Mouse (Mus musculus) heart, adult 8-10 months (tissue): ENCODE results near the gene Gm11037. TPM values are rescaled to one million over a fixed set of nuclear protein-coding genes. Genes with fewer than 3 reads are reported as not detected.

Experiments used
- DNase-seq: peaks from one replicate; pipeline ENCODE4 v3.0.0; 2022; ENCODE audit warnings: low spot score
- total RNA-seq, 4 experiments: library from RNA; stranded (reverse); gene quantifications; 2 replicates each; pipeline ENCODE4 v1.2.4; 2022

Gene Gm11037
- total RNA-seq, 4 experiments from 2014 or later = not detected

GRCm38 (mm10) chr2:131128636-131129157 is 4.6 kb upstream of the Gm11037 start:
- no peak for DNase-seq

- no peak for DNase-seq
These were observed 3.5 kb upstream of the Gm11037 start for GRCm38 (mm10) chr2:131129836-131130235.

GRCm38 (mm10) chr2:131130849-131131248 is 2.4 kb upstream of the Gm11037 start:
- no peak for DNase-seq

- no peak for DNase-seq
These were observed 997 bp upstream of the Gm11037 start for GRCm38 (mm10) chr2:131132111-131132888.

- peak; percentile 84 for DNase-seq
These were observed 1.1 kb downstream of the Gm11037 start for GRCm38 (mm10) chr2:131134381-131134780.

GRCm38 (mm10) chr2:131134826-131135400 is 1.6 kb downstream of the Gm11037 start:
- peak; percentile 9 for DNase-seq

- DNase-seq = peak; percentile 1
These were observed 2.3 kb downstream of the Gm11037 start for GRCm38 (mm10) chr2:131135521-131136139.

- DNase-seq = no peak
These were observed 5.0 kb downstream of the Gm11037 start for GRCm38 (mm10) chr2:131138296-131138695.

GRCm38 (mm10) chr2:131138760-131139159 is 5.5 kb downstream of the Gm11037 start:
- no peak for DNase-seq

- no peak for DNase-seq
These were observed 6.0 kb downstream of the Gm11037 start for GRCm38 (mm10) chr2:131139287-131139686.

- peak; percentile 81 for DNase-seq
These were observed 6.7 kb downstream of the Gm11037 start for GRCm38 (mm10) chr2:131139886-131140532.

GRCm38 (mm10) chr2:131140533-131140905 is 7.2 kb downstream of the Gm11037 start:
- DNase-seq = no peak

GRCm38 (mm10) chr2:131141336-131141986 is 8.2 kb downstream of the Gm11037 start:
- DNase-seq = no peak

GRCm38 (mm10) chr2:131142592-131142991 is 9.3 kb downstream of the Gm11037 start:
- DNase-seq = peak; percentile 83

- no peak for DNase-seq
These were observed 9.9 kb downstream of the Gm11037 start for GRCm38 (mm10) chr2:131143007-131143780.

GRCm38 (mm10) chr2:131145121-131145520 is 11.8 kb downstream of the Gm11037 start:
- no peak for DNase-seq

GRCm38 (mm10) chr2:131145536-131145935 is 12.2 kb downstream of the Gm11037 start:
- no peak for DNase-seq

GRCm38 (mm10) chr2:131146193-131147042 is 13.1 kb downstream of the Gm11037 start:
- no peak for DNase-seq

- no peak for DNase-seq
These were observed 13.7 kb downstream of the Gm11037 start for GRCm38 (mm10) chr2:131147043-131147365.
